Mouse (Mus musculus): ENCODE data around the gene Cyp2c70.
A peak's percentile ranks its signal among the peaks of the same experiment; 100 is the strongest.
"Not testable (repeated sequence)": the region's sequence is repeated elsewhere in the genome, so short reads cannot be mapped to it uniquely, and the experiment has no call there.

The Cyp2c70 gene

DNA sequence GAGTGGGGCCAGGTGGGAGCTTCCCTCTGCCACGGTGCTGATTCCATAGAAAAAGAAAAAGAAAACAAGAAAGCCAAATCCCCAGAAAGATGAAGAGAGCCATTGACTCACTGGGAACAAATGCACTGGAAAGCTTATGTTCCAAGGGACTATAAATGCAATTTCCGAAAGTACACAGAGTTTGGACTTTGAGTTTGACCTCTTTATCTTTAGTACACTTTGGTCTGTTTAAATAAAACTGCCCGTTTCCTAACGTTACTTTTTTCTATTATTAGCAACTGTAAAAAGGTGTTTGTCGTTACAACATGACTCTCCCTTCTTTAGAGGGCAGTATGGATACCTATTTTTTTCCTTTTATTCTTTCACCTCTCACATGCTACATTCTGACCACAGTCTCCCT lies at the start of gene Cyp2c70:
Cyp2c70 (minus strand) TSS at position 174 of the 400 bp plus-strand sequence.
- no peak for DNase-seq (ENCODE audit: low read depth)

DNA sequence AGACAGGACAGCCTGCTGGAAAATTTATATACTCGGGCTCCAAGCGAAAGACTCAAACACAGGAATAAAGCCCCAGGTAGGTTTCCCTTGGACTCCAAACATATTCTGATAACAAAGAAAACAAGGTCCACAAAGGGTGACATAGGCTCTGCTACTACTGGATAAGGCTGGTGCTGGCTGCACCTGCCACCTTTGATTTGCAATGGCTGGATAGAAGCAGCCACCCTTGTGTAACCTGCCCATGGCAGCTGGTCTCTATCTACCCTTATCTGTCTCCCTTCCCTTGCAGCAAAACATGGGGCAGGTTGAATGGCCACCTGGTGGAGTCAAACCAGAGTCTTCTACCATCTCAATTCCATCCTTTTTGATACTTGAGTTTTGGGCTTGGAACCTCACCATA lies 45.4 kb upstream of the Cyp2c70 start:
- no peak for DNase-seq (ENCODE audit: low read depth)

DNA sequence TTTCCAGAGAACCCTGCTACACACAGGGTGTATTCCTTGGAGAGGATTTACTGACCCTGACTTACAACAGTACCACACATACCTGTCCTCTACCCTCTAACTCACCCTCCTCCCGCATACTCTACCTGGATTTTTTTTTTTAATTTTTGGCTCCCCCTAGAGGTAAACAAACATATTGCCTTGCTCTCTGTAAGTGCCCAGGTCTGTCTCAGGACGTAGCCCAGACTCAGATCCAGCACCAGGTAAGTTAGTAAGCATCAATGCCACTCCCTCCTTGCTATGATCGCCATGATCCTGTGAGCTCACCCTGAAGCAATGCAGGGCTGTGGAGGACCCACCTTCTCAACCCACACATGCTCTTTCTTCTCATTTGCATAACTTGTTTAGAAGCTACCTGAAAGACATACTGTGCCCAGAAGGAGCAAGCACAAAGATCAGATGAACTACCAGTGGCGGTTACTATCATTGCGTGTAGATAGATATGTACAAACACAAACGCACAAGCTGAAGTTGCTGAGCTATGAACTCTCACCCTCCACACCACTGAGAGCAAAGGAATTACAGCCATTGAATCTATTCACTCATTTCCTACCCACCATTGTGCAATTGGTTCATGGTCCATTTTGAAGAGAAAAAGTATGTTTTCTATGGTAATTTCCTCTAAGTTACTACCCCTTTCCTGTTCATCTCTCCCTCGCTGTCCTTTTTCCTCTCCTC lies 44.9 kb upstream of the Cyp2c70 start:
- DNase-seq (ENCODE audit: low read depth): no peak

DNA sequence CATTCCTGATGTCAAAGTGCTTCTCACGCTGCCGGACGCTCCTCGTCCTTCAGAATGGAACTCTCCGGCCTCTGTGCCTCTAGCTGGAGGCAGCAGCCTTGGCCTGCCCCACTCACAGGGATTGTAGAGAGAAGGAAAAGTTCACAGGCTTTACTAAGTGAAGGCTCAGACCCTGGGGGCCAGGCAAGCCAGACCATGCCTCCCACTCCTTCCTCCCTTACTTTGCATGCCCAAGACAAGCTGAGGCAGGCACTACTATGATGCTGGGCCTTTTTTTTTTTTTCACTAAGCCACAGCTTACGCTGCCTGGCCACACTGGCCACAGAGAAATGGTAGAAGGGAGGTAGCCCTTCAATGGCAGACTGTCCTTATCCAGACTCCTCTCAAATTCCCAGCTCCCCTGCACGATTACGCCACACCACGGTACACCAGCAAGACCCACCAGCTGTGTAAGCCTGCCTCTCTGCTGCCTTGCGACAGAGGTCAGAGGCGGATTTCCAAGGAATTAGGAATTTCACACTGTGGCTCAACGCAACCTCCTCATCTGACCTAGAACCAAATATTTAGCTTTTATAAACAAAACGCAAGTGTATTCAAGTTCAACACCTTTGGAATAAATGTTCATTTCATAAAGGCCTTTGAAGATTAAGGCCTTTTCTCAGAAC lies 44.1 kb upstream of the Cyp2c70 start:
- no peak for DNase-seq (ENCODE audit: low read depth)

DNA sequence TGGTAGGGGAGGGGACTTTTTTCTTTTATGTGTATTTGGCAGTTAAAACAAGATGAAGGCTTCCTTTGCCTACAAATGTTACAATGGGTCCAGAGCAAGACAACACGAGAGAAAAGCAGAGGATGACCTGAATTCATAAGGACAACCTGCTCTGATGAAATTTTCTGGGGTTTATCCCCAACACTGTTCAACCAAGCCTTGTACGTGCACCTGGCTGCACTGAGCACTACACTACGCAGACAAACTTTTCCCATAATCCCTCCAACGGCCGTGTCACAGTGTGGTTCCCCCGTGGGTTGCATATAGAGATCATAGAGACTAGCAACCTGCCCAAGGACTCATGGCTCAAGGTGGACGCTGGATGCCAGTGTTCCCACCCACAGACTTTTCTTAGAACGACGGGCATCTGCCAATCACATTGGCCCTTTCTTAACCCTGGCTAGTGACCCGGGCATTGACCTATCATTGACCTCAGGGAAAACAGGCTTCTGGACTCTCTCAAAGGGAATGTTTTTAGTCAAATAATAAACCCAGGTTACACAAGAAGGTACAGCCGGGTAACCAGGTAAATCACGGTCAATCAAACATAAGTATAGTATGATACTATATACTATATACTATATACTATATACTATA lies 39.5 kb upstream of the Cyp2c70 start:
- DNase-seq (ENCODE audit: low read depth): no peak

DNA sequence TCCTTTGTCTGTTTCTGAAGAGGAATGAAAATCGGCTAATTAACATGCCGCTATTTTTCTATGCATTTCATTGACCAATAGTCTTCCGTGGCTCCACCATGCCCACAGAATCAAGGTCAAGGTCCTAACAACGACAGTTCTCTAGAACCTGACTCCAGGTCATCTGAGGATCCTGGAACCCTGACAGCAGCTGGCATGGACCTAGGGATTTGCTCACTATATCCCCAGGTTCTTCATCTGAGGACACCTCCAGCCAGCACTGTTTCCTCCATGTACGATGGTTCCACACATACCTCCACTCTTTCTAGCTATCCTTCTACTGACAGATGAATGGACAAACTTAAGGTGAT lies 38.6 kb upstream of the Cyp2c70 start:
- no peak for DNase-seq (ENCODE audit: low read depth)

DNA sequence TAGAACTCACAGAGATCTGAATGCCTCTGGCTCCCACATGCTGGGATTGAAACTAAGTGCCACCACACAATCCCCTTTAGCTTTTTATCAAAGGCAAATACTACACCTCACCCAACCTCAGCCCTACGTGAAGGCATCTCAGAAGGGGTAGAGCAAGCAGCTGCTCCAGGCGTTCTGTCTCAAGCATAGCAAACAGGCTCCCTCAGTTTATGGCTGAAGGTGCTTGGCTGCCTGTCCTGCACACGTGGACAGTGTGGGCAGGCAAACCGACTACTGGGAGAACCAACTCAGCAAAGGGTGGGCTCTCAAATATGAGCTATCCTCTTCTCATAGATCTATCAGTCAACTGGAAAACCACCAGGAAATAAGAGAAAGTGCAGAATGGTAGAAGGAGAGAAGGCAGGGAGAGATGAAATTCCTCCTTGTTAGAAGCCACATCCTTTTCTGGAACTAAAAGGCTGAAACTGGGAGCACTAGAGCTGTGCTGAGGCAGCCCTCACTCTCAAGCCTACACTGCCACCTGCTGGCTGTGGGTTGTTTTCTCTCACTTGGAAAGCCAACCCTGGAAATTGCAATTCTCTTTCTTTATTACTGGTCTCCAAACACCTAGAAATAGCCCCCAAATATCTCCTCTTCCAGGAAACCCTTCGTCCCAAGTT lies 38.1 kb upstream of the Cyp2c70 start:
- DNase-seq (ENCODE audit: low read depth): peak; percentile 37

DNA sequence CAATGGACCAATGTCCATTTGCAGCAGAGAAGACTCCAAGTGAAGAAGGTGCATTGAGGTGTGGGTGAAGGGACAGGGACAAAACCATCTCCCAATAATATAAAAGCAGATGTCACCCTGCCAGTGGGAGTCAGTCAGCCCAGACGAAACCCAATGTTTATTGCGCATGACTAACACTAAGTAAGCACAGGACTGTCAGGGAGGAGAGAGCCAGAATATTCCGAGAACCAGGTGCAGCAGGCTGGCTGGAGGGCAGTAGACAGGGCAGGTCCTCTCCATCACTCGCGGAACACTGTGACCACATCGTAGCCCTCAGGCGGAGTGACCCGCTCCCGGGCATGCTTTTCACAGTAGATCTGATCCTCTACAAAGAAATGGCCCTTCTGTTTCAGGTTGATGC lies 35.2 kb upstream of the Cyp2c70 start:
- DNase-seq (ENCODE audit: low read depth): not testable (repeated sequence)

DNA sequence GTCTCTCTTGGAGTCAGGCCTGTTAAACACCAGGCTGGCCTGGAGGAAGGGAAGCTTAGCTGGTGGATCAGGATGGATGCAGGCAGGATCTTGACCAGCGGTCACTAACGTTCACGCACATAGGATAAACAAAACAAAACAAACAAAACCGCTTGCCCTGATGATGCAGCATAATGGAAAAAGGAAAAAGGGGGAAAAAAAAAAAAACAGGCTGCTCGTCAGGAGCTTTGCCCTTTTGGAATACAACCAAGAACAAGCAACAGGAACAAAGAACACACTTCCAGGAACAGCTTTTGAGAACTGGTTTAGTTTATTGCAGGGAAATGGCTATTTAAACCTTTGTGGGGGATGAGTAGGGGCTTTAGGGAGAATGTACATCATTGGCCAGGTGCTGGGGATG lies 33.7 kb upstream of the Cyp2c70 start:
- no peak for DNase-seq (ENCODE audit: low read depth)

DNA sequence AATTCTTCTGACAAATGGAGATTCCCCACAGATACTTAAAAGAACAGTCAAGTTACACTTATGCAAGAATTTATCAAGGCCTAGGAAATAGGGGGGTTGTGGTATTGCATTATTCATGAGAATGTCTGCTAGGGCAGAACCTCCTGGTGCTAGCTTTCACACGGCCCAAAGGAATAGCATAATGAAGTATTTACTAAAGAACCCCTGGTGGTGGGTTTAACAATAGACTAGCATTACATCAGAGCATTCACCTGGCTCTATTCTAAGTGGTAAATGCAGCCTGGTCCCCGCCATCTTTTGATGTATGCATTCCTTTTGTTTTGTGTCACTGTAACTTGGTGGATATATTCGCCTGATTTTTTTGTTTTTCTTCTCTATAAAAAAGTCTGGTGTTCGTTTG lies 15.8 kb upstream of the Cyp2c70 start:
- DNase-seq (ENCODE audit: low read depth): not testable (repeated sequence)

DNA sequence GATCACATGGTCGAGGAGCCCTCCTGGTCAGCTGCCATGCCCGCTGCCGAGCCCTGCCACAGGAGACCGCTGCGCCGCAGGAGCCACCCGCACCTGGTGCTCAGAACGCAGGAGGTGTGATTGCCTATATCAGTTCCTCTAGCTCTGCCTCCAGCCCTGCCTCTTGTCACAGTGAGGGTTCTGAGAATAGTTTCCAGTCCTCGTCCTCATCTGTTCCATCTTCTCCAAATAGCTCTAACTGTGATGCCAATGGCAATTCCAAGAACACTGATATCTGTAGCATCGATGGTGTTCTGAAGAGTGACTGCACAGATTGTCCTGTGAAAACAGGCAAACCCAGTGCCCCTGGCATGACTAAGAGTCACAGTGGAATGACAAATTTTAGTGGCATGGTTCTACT lies 3.5 kb upstream of the Cyp2c70 start:
- DNase-seq (ENCODE audit: low read depth): no peak

DNA sequence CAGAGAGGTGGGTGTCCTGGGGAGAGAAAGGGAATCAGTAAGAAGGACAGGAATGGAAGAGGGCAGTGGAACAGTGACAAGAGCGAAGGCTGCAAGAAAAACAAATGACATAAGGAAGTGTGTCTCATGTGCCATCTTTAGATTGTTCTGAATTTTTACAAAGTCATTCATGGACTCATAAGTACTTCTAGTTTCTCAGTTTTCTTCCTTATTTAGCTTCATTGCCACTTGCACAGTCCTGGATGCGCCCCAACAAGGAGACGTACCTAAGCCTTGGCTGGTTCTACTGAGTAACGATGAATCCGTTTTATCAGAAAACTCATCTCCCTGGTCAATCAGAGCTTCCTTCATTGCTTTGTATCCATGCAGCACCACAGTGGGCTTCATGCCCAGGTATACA lies 3.5 kb downstream of the Cyp2c70 start:
- DNase-seq (ENCODE audit: low read depth): no peak

DNA sequence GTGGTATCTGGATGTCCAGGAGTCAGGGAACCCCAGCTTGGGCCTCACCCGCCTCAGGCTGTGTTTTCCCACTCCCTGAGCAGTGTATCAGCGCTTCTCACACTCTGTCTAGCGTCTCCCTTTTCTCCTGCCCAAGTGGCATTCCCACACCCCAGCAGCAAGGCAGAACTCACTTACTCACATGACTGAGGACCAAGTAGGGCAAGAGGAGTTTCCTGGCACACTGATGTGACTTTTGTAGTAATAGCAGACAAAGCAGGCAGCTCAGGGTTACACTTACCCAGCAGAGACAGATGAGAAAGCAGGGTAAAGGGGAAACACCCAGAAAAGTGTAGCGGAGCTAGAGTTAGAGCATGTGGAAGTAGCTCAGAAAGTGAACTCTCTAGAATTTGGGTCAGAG lies 8.8 kb downstream of the Cyp2c70 start:
- DNase-seq (ENCODE audit: low read depth): no peak

DNA sequence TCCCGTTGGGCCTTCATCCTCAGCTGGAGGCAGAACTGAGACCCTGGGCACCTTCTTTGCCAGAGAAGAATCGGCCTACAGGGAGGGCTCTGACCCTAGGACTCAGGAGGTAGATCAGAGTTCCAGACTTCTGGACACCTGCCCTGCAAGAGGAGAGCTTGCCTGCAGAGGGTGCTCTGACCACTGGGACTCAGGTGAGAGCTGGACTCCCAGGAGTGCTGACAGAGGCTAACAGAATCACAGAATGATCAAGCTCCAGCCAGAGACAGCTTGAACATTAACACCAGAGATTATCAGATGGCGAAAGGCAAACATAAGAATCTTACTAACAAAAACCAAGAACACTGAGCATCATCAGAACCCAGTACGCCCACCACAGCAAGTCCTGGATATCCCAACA lies 18.7 kb downstream of the Cyp2c70 start:
- DNase-seq (ENCODE audit: low read depth): not testable (repeated sequence)

DNA sequence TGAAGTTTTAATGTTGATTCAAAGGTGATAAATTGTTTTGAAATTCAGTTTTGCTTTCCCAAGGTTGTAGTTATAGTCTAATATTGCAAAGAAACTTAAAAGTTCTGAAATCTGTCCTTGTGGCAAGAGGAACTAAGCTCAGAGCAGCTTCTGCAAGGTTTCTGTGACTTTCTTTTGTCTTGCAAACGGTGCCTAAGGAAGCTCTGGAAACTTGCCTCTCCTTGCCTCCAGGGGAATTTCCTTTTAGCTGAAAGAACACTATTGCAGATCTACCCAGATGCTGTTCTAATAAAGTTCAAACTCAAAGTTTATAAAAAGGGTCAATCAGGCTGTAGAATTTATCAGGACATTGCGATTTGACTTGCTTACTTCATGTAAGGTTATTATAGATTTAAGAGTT lies 60.1 kb downstream of the Cyp2c70 start:
- not testable (repeated sequence) for DNase-seq (ENCODE audit: low read depth)

DNA sequence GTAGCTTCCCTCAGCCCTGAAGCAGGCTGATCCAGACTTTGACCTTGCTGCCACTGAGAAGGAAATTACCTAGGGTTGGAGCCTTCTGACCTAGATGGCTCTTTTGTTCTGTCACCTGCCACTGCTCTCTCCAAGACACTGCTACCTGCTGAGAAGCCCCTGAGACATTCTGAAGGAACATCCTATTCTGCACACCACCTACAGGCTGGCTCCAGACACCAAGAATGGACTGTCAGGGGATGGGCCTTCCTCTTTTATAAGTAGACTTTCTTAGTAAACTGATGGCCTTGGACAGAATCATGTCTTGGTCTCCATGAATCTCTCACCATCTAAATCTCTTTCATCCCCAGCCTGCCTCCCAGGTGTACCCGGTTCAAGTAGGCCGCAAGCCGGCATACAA lies 62.0 kb downstream of the Cyp2c70 start:
- not testable (repeated sequence) for DNase-seq (ENCODE audit: low read depth)

DNA sequence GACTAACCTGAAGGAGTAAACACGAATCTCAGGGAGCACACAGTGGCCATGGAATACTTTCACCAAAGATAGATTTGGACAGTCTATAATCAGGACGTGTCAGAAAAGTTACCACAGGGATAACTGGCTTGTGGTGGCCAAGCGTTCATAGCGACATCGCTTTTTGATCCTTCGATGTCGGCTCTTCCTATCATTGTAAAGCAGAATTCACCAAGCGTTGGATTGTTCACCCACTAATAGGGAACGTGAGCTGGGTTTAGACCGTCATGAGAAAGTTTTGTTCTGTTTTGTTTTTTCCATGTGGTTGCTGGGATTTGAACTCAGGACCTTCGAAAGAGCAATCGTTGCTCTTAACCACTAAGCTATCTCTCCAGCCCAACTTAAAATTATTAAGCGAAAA lies 67.5 kb downstream of the Cyp2c70 start:
- not testable (repeated sequence) for DNase-seq (ENCODE audit: low read depth)
